Mouse (Mus musculus): ENCODE measurements around the gene Nsf.

Nsf gene

DNA sequence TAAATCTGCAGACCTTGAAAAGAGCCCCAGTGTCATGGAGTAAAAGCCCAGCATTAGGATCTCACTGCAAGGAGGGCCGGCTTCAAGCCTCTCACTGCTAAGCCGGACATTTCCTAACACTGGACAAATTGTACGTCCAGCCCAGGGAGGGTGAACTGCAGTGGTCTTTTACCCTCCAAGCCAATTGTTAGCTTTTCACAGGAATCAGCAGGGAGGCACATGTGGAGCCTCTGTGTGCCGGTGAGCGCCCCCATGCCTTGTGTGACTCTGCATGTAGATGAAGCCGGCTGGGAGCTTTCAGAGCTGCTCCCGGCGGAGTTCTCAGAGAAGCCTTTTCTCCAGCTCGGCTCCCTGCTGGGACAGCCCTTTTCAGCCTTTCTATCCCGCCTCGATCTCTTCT, 113.0 kb downstream of the Nsf start:
- DNase-seq (ENCODE audit: low spot score in 2 of 2), result no peak

DNA sequence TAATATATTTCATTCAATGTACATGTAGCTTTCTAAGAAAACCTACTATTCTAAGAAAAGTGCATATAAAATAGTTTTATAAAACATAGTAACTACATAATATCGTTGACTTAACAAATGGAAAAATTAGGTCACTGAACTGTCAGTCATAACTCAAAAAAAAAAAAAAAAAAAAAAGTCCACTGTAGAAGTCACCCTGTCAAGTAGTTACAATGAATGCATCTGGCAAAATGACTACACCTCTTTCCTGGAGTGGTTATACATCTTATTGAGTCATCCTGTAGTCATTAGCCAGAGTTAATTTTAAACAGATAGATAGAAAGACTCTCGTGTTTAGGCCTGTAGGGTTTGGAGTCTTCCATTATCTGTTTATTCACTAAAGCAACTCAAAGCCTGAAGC, 114.9 kb downstream of the Nsf start:
- no peak for DNase-seq (ENCODE audit: low spot score in 2 of 2)

DNA sequence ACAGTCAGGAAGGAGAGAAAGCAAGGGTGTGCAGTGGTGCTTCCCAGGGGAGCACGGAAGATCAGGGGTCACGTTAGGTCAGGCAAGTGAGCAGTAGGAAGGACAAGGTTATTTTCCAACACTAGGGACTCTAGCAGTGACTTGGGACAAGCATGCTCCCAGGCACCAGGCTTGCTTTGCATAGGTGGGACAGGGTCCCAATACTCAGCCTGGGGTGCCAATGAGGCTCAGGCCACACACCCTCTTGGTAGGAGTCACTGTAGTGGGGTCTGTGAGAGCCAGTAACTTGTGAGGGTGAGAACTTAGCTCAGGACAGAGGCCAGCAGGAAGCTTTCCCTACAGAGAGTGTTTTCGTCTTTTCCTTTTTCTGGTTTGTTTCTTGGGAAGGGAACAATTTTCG, 121.5 kb downstream of the Nsf start:
- no peak for DNase-seq (ENCODE audit: low spot score in 2 of 2)

DNA sequence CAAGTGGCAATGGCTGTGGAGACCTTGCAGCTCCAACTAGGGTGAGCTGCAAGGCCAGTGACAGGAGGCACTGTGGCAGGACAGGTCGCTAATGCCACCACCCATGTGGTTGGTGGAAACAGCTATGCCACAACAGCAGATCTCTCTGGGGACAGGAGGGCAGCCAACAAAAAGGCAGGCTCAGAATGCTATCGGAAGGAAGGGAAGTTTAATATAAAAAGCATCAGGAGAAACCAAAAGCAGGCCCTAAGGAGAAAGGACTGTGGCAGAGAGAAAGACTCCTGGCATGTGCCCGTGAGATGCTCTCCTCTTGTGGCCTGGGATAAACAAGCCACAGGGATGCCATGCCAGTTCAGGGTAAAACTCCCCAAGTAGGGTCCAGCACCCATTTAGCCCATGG, 122.1 kb downstream of the Nsf start:
- no peak for DNase-seq (ENCODE audit: low spot score in 2 of 2)

DNA sequence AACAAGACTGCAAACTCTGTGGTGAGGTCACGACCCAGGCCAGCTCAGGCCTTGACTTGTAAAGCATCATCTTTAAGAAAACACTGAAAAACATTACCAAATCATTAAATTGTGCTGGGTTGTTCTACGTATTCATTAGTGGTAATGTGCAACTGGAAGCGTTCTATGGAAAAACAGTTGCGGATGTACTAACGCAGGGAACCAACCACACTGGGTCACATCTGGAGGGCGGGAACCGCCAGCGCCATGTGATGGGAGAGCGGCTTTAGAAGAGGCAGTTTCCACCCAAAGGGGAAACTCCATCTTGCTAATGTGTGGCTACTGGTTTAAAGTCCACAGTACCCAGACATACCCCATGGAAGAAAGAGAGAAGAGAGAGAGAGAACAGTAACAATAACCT, 123.4 kb downstream of the Nsf start:
- no peak for DNase-seq (ENCODE audit: low spot score in 2 of 2)

DNA sequence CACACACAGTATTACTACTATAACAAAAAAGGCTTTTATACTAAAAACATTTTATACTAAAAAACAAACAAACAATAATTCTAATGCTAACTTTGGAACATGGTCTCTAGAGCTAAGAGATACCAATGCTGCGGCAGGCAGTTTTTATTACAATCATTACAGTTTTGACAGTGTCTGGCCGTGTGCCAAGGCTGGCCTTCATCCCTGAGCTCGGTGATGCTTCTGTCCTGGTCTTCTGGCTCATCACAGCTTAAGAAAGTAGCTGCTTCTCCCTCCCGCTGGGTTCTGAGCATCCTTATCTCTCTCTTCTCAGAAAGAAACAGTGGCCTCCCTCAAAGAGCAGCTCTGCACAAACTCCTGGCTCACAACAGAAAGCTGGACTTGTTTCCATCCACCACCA, 123.9 kb downstream of the Nsf start:
- no peak for DNase-seq (ENCODE audit: low spot score in 2 of 2)

DNA sequence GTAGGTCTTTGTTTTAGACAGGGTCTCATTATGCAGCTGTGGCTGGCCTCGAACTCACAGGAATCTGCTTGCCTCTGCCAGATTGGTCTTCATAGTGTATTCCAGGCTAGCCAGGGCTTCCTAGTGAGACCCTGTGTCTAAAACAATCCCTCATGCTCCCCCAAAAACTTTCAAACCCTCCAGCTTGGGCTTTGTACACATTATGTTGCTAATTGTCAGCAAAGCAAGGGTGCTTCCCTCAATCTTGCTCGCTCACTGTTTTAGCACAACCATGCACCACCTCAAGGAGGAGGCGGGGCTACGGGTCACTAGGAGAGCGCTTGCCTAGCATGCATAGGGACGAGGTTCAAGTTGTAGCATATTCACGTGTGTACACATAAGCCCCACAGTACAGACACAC, 125.0 kb downstream of the Nsf start:
- DNase-seq (ENCODE audit: low spot score in 2 of 2), result no peak

DNA sequence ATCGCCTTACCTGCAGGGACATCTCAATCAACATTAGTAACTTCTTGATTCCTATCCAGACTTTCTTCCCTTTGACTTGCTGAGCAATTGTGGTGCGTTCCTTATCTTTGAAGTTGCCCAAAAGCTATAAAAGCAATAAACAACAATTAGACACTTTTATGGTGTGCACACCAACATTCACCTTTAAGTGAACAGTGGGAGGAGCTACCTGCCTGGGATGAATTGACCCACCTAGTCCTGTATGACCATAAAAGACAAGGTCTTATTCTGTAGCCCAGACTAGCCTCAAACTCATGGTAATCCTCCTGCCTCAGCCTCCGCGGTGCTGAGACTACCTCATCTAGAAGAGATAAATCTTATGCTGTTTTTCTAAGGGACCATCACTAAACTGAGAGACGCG, 126.7 kb downstream of the Nsf start:
- no peak for DNase-seq (ENCODE audit: low spot score in 2 of 2)

DNA sequence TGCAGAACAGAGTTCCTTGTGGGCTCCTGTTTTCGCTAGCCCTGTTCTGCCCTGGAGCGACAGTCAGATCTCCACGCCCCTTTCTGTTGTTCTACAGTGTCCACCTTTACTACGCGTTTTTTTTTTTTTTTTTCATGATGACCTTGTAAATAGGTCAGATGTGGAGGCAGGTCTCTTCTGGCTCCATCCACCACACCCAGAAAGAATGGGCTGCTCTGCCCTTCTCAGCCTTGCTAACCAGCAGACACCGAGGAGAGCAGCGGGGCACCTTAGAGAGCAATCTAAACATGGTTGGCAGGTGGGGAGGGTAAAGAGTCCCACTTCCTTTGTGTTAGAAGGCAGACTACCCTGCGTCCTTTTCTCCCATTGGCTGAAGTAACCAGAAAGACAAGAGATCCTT, 137.1 kb downstream of the Nsf start:
- no peak for DNase-seq (ENCODE audit: low spot score in 2 of 2)

DNA sequence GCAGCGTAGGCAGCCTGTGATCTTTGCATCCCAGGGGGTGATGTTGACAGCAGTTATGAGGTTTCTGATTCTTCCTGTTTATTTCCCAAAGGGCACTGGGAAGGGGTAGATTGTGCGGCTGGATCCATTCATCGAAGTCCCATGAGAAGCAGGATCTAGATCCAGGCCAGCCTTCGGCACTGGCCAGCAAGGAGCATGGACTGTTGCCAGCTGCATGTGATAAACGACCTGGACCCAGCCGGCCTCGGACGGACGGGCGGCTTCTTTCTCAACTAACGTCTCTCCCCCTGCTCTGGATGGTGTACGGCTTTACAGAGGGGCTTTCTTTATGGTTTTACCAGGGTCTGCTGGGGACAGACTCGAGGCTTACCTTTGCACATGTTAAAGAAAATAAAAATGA, 137.9 kb downstream of the Nsf start:
- DNase-seq (ENCODE audit: low spot score in 2 of 2), result no peak

DNA sequence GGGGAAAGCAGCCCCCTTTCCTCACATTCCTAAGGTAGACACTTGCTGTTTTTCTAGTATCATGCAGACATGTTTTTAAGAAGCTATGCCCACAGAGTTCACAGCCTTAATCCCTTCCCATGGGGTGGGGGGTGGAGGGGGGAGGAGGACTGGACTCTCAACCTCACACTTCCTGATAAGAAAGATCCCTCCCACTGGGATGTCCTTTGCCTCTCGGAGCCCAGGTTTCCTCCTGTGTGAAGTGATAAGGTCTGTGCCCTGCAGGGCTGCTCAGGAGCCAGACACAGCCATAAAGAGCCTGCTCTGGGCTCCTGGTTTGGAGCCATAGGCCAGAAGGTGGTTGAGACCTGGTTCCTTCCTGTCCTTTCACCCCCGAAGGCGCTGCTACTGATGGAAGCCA, 139.0 kb downstream of the Nsf start:
- DNase-seq (ENCODE audit: low spot score in 2 of 2), result no peak

DNA sequence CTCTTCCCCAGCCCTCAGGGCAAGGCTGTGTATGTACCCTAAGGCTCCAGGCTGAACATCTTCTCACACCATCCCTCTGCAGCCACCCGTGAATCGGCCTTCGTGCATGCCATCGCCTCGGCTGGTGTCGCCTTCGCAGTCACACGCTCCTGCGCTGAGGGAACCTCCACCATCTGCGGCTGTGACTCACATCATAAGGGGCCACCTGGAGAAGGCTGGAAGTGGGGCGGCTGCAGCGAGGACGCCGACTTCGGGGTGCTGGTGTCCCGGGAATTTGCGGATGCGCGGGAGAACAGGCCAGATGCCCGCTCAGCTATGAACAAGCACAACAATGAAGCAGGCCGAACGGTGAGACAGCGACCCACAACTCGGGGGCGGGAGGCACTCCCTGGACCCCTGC, 142.6 kb downstream of the Nsf start:
- DNase-seq (ENCODE audit: low spot score in 2 of 2), result no peak

DNA sequence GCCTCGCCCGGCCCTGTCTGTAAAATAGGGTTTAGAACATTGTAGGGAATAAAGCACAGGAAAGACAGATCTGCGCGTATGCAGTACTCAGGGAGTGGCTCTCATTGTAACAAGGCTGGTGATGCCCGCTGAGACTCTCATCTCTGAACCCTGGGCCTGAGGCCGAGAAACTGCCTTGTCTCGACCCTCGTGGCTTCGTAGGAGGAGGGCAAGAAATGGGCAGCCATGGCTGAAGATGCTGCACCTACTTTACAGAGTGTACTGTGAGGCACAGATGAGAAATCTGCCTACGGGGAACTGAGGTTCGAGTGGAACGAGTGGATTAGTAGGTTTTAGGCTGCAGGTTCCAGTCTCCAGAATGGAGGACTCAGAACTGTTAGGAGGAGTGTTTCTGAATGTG, 143.2 kb downstream of the Nsf start:
- DNase-seq (ENCODE audit: low spot score in 2 of 2), result no peak

DNA sequence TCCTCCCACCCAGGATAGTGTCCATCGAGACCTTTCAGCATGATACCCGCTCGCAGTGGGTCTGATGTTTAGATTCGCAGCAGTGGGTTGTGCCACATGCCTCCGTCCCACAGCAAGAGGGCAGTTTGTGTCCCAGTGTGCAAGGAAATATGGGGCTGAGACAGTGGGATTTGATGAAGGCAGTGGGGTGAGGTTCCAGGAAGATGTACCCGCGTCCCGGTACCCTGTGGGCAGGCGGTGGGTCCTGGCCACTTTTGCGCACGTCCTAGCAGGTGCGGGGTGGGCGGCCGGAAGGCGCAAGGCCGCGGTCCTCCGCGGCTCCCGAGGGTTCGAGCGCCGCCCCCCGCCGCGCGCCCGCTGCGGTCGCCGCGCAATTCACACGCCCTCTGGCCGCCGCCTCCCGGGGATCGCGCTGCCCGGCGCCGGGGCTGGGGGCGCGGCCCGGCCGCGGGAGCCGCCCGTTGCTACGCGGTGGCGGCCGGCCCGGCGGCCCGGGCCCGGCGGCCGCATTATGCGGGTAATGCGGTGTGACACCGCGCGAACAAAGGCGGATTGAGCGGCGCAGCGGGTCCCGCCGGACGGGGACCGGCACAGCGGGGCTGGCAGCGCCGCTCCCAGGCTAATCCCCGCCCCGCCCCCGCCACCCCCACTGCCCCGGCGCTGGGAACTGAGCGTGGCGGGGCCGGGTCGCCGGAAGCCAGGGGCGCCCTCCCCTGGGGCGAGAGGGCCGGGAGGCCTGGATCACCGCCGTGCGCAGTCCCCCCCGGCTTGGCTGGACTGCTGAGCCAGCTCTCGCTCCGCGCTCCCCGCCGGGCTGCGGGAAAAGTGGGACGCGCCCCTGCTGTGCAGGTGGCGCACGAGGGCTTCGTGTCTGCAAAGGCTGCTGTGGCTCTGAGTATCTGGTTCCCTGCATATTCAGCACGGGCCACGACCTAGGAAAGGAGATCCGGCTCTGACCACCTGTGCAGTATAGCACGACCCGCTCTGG, 144.0 kb downstream of the Nsf start:
- no peak for DNase-seq (ENCODE audit: low spot score in 2 of 2)

DNA sequence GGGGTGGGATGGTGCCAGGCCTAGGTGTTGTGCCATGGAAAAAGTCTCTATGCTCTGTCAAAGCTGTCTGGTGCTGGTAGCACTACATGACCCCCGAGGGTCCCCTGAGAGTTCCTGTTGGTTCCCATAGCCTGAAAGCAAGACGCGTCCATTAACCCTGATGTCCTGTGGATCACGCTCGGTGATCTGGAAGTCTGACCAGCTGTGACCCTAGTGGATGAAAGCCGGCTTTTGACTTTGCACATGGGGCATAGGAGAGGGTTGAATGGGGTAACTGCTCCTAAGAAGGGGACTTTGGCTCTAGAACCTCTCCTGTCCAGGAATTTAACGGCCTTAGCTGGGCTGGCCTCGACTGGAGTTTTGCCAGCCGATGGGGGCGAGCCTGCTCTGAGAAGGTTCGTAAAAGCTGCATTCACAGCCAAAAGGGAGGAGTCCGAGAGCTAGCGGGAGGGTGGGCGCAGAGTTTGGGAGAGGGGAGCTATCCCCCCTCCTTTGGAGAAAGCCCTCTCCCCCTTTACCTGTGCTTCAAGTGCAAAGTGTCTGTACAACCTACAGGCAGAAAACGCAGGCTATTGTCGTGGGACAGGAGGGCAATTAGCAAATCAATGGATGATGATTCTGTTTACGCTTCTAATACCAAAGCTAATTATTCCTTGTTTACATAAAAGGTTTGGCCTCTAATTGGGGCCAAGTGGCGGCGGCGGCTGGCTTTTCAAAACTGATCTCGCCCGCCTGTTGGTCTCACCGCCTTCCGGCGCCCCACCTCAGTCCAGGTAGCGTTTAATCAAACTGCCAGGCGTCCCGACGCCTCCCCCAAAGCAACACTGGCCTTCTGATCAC, 144.9 kb downstream of the Nsf start:
- DNase-seq (ENCODE audit: low spot score in 2 of 2), result no peak

DNA sequence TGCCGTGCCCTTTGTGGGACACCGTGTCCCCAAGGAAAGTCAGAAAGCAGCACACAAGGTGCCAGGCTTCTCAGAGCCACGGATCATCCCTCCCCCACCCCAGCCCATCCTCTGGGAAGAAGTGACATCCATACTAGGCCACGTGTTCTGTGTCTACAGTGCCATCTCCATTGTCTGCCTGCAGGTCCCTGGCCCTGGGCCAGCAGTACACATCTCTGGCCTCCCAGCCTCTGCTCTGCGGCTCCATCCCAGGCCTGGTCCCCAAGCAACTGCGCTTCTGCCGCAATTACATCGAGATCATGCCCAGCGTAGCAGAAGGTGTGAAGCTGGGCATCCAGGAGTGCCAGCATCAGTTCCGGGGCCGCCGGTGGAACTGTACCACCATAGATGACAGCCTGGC, 145.9 kb downstream of the Nsf start:
- DNase-seq (ENCODE audit: low spot score in 2 of 2), result no peak

DNA sequence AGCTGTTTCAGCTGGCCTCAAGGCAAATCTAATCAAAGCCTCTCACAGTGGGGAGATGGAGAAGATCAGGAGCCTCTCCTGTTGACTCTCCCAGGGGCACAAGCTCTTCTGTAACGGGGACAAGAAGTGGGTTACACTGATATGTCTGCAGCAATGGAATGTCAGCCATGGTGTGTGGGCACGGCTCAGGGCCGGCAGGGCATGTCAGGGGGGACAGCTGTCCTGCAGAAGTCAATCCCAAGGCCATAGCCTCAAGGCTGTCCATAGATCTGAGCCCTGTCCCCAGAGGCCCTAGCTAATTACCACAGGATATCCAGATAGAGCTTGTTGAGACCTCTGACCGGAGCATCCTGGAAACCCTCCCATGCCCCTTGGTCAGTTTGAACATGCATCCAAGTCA, 149.1 kb downstream of the Nsf start:
- DNase-seq (ENCODE audit: low spot score in 2 of 2), result no peak

DNA sequence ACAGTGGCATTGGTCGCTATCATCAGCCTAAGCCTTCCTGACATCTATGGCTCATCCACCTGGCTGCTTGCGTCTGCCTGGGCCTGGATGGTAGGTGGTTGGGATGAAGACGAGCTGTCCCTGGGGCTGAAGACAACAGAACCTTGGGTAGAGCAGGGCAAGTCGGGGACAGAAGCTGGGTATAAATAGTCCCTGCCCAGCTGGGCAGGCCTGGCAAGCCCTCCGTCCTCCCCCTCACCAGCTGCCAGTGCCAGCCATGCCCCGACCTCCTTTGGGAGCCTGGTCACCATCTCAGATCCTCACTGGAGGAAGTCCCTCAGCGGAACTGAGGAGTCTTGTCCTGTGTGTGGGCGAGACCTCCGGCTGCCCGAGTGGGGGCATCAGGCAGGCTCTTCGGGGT, 149.7 kb downstream of the Nsf start:
- no peak for DNase-seq (ENCODE audit: low spot score in 2 of 2)

DNA sequence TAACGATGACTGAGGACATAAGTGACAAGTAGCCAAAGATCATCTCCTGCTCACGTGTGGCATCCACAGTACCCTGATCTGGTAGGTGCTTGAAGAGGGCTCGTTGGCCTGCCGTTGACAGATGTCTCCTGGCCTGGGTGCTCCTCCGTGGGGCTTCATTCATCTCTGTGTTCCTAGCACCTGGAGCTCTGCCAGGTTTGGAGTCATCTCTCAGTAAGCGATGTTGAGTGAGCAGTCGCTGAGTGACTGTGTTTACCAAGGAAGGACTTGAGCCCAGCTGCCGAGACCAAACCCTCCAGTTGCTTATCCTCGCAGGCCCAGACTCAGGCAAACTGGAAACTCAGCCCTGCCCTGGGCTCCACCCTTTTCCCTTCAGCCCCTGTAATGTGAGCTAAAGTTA, 152.7 kb downstream of the Nsf start:
- no peak for DNase-seq (ENCODE audit: low spot score in 2 of 2)

DNA sequence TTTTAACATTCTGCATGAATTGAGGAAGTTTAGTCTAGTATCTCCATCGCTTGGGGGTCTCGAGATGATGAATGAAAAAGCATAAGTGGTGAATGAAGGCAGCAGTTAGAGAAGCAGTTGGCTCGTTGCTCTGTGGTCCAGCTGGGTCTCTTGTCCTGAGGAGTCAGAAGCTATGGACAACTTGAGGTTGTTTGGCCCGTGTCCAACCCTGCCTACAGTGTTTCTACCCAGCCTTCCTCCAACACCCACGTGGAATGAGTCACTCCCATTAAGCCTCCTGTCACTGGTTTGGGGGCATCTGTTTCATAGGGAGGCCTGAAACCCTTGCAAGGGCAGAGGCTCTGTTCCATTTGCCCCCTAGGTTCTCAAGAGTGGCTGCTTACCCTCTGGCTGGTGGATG, 163.9 kb downstream of the Nsf start:
- no peak for DNase-seq (ENCODE audit: low spot score in 2 of 2)

DNA sequence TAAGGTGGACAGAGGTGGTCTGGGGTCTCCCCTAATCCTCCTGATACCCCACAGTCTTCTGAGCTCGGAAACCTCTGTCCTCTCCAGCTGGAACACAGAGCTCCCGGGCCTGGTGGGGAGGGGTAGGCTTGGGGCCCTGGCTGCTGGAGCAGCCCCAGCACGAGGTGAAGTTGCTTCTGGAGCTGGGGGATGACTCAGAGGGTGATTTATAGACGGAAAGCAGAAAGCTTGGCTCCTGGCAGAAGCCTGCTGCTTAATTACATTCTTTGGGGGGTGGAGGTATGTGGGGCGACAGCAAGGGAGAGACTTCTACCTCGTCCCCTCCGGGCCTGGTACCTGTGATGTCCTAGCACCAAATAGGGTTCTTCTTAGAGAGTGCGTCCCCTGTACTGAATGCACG, 173.7 kb downstream of the Nsf start:
- DNase-seq (ENCODE audit: low spot score in 2 of 2), result no peak

DNA sequence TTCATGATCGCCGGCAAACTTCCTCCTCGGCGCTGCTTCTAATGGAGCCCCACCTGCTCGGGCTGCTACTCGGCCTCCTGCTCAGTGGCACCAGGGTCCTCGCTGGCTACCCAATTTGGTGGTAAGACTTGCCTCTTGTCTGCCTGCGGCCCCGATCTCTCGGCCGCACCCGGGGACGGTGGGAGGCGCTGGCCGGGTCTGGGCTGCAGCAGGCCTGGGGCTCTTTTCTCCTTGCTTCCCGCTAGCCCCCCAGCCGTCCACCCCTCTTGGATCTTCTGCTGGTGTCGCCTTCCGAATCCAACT, 179.7 kb downstream of the Nsf start:
- no peak for DNase-seq (ENCODE audit: low spot score in 2 of 2)
